Mouse (Mus musculus): ENCODE measurements around the gene Gatm. TPM values are rescaled to one million over a fixed set of nuclear protein-coding genes. Genes with fewer than 3 reads are reported as not detected.

The Gatm gene
- total RNA-seq (2023): under 1 TPM in 1 of 2 experiments, not detected in 1; 0.78 TPM

GRCm38 (mm10) chr2:122610746-122611653 lies at the start of gene Gatm:
Gene Gatm (minus strand): TSS chr2:122611303.

GRCm38 (mm10) chr2:122636686-122637085 lies 25.6 kb upstream of the Gatm start, which contains the start of gene AA467197:
Gene AA467197 (plus strand): TSS chr2:122636986.

Other genes with a start within 250 kb of the Gatm start
- 1 to 10 TPM; 3.6 to 4.0 TPM for gene Shf, start 242.1 kb downstream of the Gatm start, total RNA-seq (2023)
- 100 to 1,000 TPM; 122 to 141 TPM for gene Slc28a2, start 184.8 kb downstream of the Gatm start, total RNA-seq (2023)
- gene Gm14085, start 126.4 kb downstream of the Gatm start, total RNA-seq (2023): 1 to 10 TPM; 2.7 to 3.8 TPM
- 1 to 10 TPM; 3.7 to 4.8 TPM for gene AA467197, start 25.7 kb upstream of the Gatm start, total RNA-seq (2023)
- gene Slc30a4, start 91.4 kb upstream of the Gatm start, total RNA-seq (2023): 10 to 100 TPM; 13.1 to 13.2 TPM
- gene Bloc1s6, start 127.2 kb upstream of the Gatm start, total RNA-seq (2023): 10 to 100 TPM; 28.2 to 30.7 TPM
- gene Sqor, start 153.9 kb upstream of the Gatm start, total RNA-seq (2023): under 1 TPM in 1 of 2 experiments, not detected in 1; 0.90 TPM